ENCODE assay signal across 8 mouse cellular contexts in genomic region chr3:107595264-107595937, GRCm38 (mm10). TPM values are rescaled to one million over a fixed set of nuclear protein-coding genes. Genes with fewer than 3 reads are reported as not detected.
DNase-seq lines count a peak whose midpoint lies in the region; ATAC-seq and TF ChIP-seq lines count a peak whose summit lies in the region.

No protein-coding gene starts in this region.

- H3K36me3 ChIP-seq in forebrain, embryonic 10.5 days (replicated peaks), result 0 out of 2 replicates have a peak, but pooled peaks cover 1% of the 10 kb centered on the region
- no peaks in the 10 kb centered on the region for H3K36me3 ChIP-seq in intestine, postnatal 0 days (ENCODE audit: control insufficient read depth, insufficient read depth)
- no peaks in the 10 kb centered on the region for H3K36me3 ChIP-seq in neural tube, embryonic 14.5 days (ENCODE audit: control insufficient read depth, insufficient read depth, low read length)

- no peak for DNase-seq in left cerebral cortex, adult 2 months (ENCODE audit: extremely low spot score in 1 of 2, low spot score in 2 of 2)
- no peak for DNase-seq in left cerebral cortex, postnatal 14 days (ENCODE audit: low spot score in 2 of 2)
- peak; percentile 59 for DNase-seq in forebrain, embryonic 10.5 days (ENCODE audit: extremely low spot score, low spot score)
- DNase-seq in left cerebral cortex, adult 8-10 months (ENCODE audit: low spot score in 2 of 2), result no peak

- peaks cover 96% of the 10 kb centered on the region for H3K27me3 ChIP-seq in forebrain, embryonic 10.5 days (ENCODE audit: poor library complexity, severe bottlenecking)
- H3K27me3 ChIP-seq in intestine, postnatal 0 days (replicated peaks; ENCODE audit: control insufficient read depth, insufficient read depth, low read length), result peaks cover 96% of the 10 kb centered on the region
- H3K27me3 ChIP-seq in neural tube, embryonic 14.5 days (ENCODE audit: control insufficient read depth, insufficient read depth, low read length), result peaks cover 34% of the 10 kb centered on the region

- ATAC-seq in intestine, postnatal 0 days, result no peak
- no peak; the same call in 1 of the 2 replicates for ATAC-seq in neural tube, embryonic 14.5 days (ENCODE audit: low read depth)
- ATAC-seq in activated CD4-positive, CD25-positive, alpha-beta regulatory T cell, adult 4 months, result no peak
- ATAC-seq in CD4-positive, CD25-positive, alpha-beta regulatory T cell, adult 4 months, result no peak

- peak overlapping the region; percentile 56 for H3K4me2 ChIP-seq in intestine, postnatal 0 days (replicated peaks; ENCODE audit: low read depth)
- H3K4me2 ChIP-seq in neural tube, embryonic 14.5 days (ENCODE audit: low read depth, low read length), result peak overlapping the region; percentile 46

- intact Hi-C loops in left cerebral cortex, adult 2 months (cut with DNase I), result no loop called here
- intact Hi-C loops in left cerebral cortex, postnatal 14 days (cut with DNase I), result no loop called here

- under 1% methylated on average over 50 of the region's 50 CpGs for WGBS in forebrain, embryonic 10.5 days
- WGBS in intestine, postnatal 0 days, result 1% methylated on average over 50 of the region's 50 CpGs
- under 1% methylated on average over 46 of the region's 50 CpGs for WGBS in neural tube, embryonic 14.5 days

- no peaks in the 10 kb centered on the region for H3K9me3 ChIP-seq in forebrain, embryonic 10.5 days
- no peaks in the 10 kb centered on the region for H3K9me3 ChIP-seq in intestine, postnatal 0 days (ENCODE audit: control insufficient read depth)
- H3K9me3 ChIP-seq in neural tube, embryonic 14.5 days (ENCODE audit: control insufficient read depth, low read length), result no peaks in the 10 kb centered on the region

- no peak for TF ChIP-seq CTCF in left cerebral cortex, adult 2 months (IDR thresholded peaks at IDR 0.05)
- no peak for TF ChIP-seq CTCF in intestine, postnatal 0 days (IDR thresholded peaks at IDR 0.05; ENCODE audit: low read depth)

- H3K4me3 ChIP-seq in left cerebral cortex, adult 2 months, result peak overlapping the region; percentile 31
- peak overlapping the region; percentile 61 for H3K4me3 ChIP-seq in forebrain, embryonic 10.5 days
- peak overlapping the region; percentile 32 for H3K4me3 ChIP-seq in intestine, postnatal 0 days (ENCODE audit: low read depth, low read length)
- peak overlapping the region; percentile 17; the same call in 1 of the 2 replicates for H3K4me3 ChIP-seq in neural tube, embryonic 14.5 days (ENCODE audit: low read depth, low read length)

- no peak overlapping the region; the same call in 1 of the 2 replicates for H3K27ac ChIP-seq in left cerebral cortex, adult 2 months
- H3K27ac ChIP-seq in forebrain, embryonic 10.5 days, result peak overlapping the region; percentile 89
- no peak overlapping the region for H3K27ac ChIP-seq in intestine, postnatal 0 days (ENCODE audit: low read depth, low read length)
- no peak overlapping the region for H3K27ac ChIP-seq in neural tube, embryonic 14.5 days (ENCODE audit: low read depth, low read length)

- H3K4me1 ChIP-seq in forebrain, embryonic 10.5 days, result peaks cover 63% of the 10 kb centered on the region
- H3K4me1 ChIP-seq in intestine, postnatal 0 days (replicated peaks; ENCODE audit: control insufficient read depth, insufficient read depth, low read length), result no peaks in the 10 kb centered on the region; the same call in 1 of the 2 replicates
- peaks cover 7% of the 10 kb centered on the region for H3K4me1 ChIP-seq in neural tube, embryonic 14.5 days (ENCODE audit: control insufficient read depth, insufficient read depth, low read length)

- no peak overlapping the region for H3K9ac ChIP-seq in intestine, postnatal 0 days (ENCODE audit: low read depth, low read length)
- no peak overlapping the region for H3K9ac ChIP-seq in neural tube, embryonic 14.5 days (replicated peaks; ENCODE audit: low read depth, low read length)

RNA-seq across cellular contexts. Expression of gene Alx3, which starts 0.6 kb away (rescaled TPM):
- under 1 TPM; 0.40 to 0.86 TPM for total RNA-seq in left cerebral cortex, adult 2 months (2021)
- 1 to 10 TPM; 1.1 to 1.9 TPM for total RNA-seq in left cerebral cortex, postnatal 14 days (2021)
- 41.0 and 41.6 TPM in 2 replicates for polyA plus RNA-seq in forebrain, embryonic 10.5 days (2016; fragmentation: Nextera tagmentation; extraction: Ambion mirVana)
- polyA plus RNA-seq in intestine, postnatal 0 days (2015; fragmentation: Nextera tagmentation; extraction: Ambion mirVana), result not detected in 2 replicates
- polyA plus RNA-seq in neural tube, embryonic 14.5 days (2014; fragmentation: Nextera tagmentation; extraction: Ambion mirVana), result not detected in 2 replicates
- polyA plus RNA-seq in activated CD4-positive, CD25-positive, alpha-beta regulatory T cell, adult 4 months (2017; shearing (Covaris generic)), result not detected
- total RNA-seq in left cerebral cortex, adult 8-10 months (2022), result 1 to 10 TPM in 2 of 4 experiments, under 1 TPM in 2; 0.53 to 2.4 (median 0.82) TPM
- not detected for polyA plus RNA-seq in CD4-positive, CD25-positive, alpha-beta regulatory T cell, adult 4 months (2017; shearing (Covaris generic))

RNA-seq across cellular contexts. Expression of gene Gm10961, which starts 35.7 kb away (rescaled TPM):
- not detected for total RNA-seq in left cerebral cortex, adult 2 months (2021)
- not detected for total RNA-seq in left cerebral cortex, postnatal 14 days (2021)
- not detected in 2 replicates for polyA plus RNA-seq in forebrain, embryonic 10.5 days (2016; fragmentation: Nextera tagmentation; extraction: Ambion mirVana)
- not detected in 2 replicates for polyA plus RNA-seq in intestine, postnatal 0 days (2015; fragmentation: Nextera tagmentation; extraction: Ambion mirVana)
- polyA plus RNA-seq in neural tube, embryonic 14.5 days (2014; fragmentation: Nextera tagmentation; extraction: Ambion mirVana), result not detected in 2 replicates
- polyA plus RNA-seq in activated CD4-positive, CD25-positive, alpha-beta regulatory T cell, adult 4 months (2017; shearing (Covaris generic)), result not detected
- not detected for total RNA-seq in left cerebral cortex, adult 8-10 months (2022)
- polyA plus RNA-seq in CD4-positive, CD25-positive, alpha-beta regulatory T cell, adult 4 months (2017; shearing (Covaris generic)), result not detected

RNA-seq across cellular contexts. Expression of gene Strip1, which starts 36.1 kb away (rescaled TPM):
- total RNA-seq in left cerebral cortex, adult 2 months (2021), result 10 to 100 TPM; 65.9 to 69.0 TPM
- 10 to 100 TPM; 64.3 to 66.9 TPM for total RNA-seq in left cerebral cortex, postnatal 14 days (2021)
- 69.0 and 70.5 TPM in 2 replicates for polyA plus RNA-seq in forebrain, embryonic 10.5 days (2016; fragmentation: Nextera tagmentation; extraction: Ambion mirVana)
- 17.8 and 18.0 TPM in 2 replicates for polyA plus RNA-seq in intestine, postnatal 0 days (2015; fragmentation: Nextera tagmentation; extraction: Ambion mirVana)
- polyA plus RNA-seq in neural tube, embryonic 14.5 days (2014; fragmentation: Nextera tagmentation; extraction: Ambion mirVana), result 157 and 170 TPM in 2 replicates
- 10 to 100 TPM; 14.6 to 17.9 TPM for polyA plus RNA-seq in activated CD4-positive, CD25-positive, alpha-beta regulatory T cell, adult 4 months (2017; shearing (Covaris generic))
- 10 to 100 TPM; 52.3 to 62.6 (median 55.1) TPM for total RNA-seq in left cerebral cortex, adult 8-10 months (2022)
- polyA plus RNA-seq in CD4-positive, CD25-positive, alpha-beta regulatory T cell, adult 4 months (2017; shearing (Covaris generic)), result 10 to 100 TPM; 18.8 to 19.4 TPM

RNA-seq across cellular contexts. Expression of gene Ubl4b, which starts 40.5 kb away (rescaled TPM):
- under 1 TPM in 1 of 2 experiments, not detected in 1; 0.33 TPM for total RNA-seq in left cerebral cortex, adult 2 months (2021)
- total RNA-seq in left cerebral cortex, postnatal 14 days (2021), result under 1 TPM in 1 of 2 experiments, not detected in 1; 0.24 TPM
- polyA plus RNA-seq in forebrain, embryonic 10.5 days (2016; fragmentation: Nextera tagmentation; extraction: Ambion mirVana), result 0.46 and 0.54 TPM in 2 replicates
- polyA plus RNA-seq in intestine, postnatal 0 days (2015; fragmentation: Nextera tagmentation; extraction: Ambion mirVana), result not detected in 2 replicates
- polyA plus RNA-seq in neural tube, embryonic 14.5 days (2014; fragmentation: Nextera tagmentation; extraction: Ambion mirVana), result not detected in 2 replicates
- not detected for polyA plus RNA-seq in activated CD4-positive, CD25-positive, alpha-beta regulatory T cell, adult 4 months (2017; shearing (Covaris generic))
- total RNA-seq in left cerebral cortex, adult 8-10 months (2022), result under 1 TPM in 1 of 4 experiments, not detected in 3; 0.70 TPM
- not detected for polyA plus RNA-seq in CD4-positive, CD25-positive, alpha-beta regulatory T cell, adult 4 months (2017; shearing (Covaris generic))

Comparison
In these comparisons a context has a peak if more than half of its experiments do, and no peak if none do; other contexts are left out.
1. RNA of gene Alx3, which starts 0.6 kb away (polyA plus RNA-seq): 41.0 to 41.6 TPM in forebrain, embryonic 10.5 days; not detected in intestine, postnatal 0 days, not detected in neural tube, embryonic 14.5 days, not detected in activated CD4-positive, CD25-positive, alpha-beta regulatory T cell, adult 4 months and not detected in CD4-positive, CD25-positive, alpha-beta regulatory T cell, adult 4 months; every median in the first group is over 10 times any median in the second.
2. Peak in every context shown above with its lines, with median percentiles within 50 percentile points of each other: H3K4me3 ChIP-seq.